Mouse (Mus musculus) regulatory T cell (primary cell): ENCODE data around the gene Epb41l5.

Experiments
- in situ Hi-C: fragments of 300-600 bp; cut with MboI, MseI; formaldehyde crosslinking; loops from one replicate; pipeline ENCODE4 v1.15.1; 2025; ENCODE audit warnings: high pct_unique_total_duplicates

Epb41l5 gene

GRCm38 (mm10) chr1:119596954-119597480, 51.8 kb downstream of the Epb41l5 start:
- in situ Hi-C loops, result no loop called here

DNA sequence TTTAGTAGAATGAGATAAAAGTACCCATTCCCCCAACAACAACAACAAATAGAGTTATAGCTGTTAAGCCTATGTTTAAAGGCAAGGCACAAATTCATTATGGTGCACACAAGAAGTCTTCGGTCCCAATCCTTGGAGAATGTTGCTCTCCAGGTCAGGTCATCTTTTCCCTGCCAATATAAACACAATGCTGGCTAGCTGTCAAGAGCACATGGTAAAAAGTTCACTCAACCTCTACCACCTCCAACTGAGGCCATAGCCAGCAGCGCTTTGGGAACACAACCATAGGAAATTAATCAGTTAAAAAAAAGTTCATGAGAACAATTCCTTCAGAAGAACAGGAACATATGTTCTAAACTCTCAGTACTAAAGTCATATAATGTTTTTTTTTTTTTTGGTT, 58.8 kb downstream of the Epb41l5 start:
- in situ Hi-C loops, result no loop called here

GRCm38 (mm10) chr1:119584974-119585373, 63.8 kb downstream of the Epb41l5 start:
- in situ Hi-C loops, result no loop called here

- in situ Hi-C loops, result no loop called here
Measured at GRCm38 (mm10) chr1:119570134-119570533, 78.7 kb downstream of the Epb41l5 start.

DNA sequence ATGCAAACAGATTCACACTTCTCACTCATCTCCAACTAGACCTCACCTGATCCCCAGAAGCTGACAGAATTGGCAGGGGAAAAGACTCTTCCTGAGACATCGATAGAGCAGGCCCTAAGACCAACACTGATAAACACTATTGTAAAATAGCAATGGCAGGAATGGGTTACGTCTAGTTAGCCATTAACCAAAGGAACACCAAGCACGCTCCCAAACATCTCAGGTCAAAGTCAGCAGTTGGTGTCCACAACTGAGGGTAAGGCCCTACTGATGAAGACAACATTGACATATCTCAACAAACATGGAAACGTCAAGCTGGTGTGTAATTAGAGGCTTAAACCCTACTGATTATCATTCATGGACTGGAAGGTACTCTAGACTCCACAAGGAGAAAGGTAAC, 83.3 kb downstream of the Epb41l5 start:
- in situ Hi-C loops, result no loop called here

DNA sequence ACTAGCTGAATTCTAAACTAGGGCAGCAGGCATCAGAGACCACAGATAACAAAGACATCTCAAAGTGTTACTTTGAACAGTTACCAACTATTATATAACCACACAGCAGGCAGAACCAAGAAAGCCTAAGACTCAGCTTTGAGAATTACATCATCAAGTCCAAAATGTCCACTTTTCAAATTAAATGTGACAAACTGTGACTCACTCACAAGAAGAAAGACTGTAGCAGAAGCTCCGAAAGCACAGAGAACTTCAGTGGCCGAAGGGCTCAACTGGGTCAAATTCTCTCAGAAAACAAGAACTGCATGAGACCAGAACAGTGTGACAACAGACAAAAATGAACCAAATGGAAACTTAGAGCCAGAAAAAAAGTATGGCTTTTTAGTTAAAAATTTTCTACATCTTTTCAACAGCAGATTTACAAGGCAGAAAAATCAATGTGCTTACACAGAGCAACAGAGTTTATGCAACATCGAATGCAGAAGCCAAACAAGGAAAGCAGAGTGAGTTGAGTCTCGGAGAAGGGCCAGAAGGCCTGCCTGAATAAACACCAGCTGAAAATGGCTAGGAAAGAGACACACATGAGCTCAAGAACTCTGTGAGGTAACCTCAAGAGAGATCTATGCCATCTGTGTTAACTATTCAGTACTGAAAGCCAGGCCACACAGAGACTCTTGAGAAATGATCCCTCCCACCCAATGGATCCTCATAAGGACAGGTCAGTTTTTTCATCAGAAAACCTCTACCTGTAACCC, 91.0 kb downstream of the Epb41l5 start:
- in situ Hi-C loops, result no loop called here

- in situ Hi-C loops, result no loop called here
Measured at GRCm38 (mm10) chr1:119555651-119556050, 93.1 kb downstream of the Epb41l5 start.

DNA sequence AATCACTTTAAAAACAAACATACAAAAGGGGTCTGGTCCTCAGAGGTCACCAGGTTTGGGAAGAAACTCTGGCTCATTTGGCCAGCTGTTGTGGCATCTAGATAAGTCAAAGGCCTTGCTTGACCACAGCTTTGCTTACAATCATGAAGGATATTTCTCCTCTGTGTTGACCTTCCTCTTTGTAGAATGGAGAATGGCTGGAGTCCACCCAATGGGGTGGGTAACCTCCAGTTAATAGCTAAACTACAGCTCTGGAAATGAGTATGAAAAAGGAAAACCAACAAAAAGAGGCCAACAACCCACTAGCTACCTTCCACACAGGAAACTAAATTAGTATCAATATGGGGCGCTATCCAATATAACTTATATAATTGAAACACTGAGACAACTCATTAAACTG, 97.1 kb downstream of the Epb41l5 start:
- in situ Hi-C loops, result no loop called here

DNA sequence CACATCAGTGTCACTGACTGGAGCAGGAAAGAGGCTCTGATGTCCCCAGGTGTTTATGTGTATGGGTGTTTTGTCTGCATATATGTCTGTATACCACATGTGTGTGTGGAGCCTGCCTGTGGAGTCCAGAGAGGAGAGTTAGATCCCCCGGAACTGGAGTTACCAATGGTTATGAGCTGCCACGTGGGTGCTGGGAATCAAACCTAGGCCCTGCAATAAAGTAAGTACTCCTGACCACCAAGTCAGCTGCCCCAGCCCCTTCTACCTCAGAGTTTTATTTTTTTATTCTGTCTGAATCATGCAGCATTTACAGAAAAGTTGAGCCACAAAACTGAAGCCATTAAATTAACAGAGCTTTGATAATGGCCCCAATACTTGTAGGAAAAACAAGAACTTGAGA, 98.7 kb downstream of the Epb41l5 start:
- in situ Hi-C loops, result no loop called here

GRCm38 (mm10) chr1:119549327-119549689, 99.5 kb downstream of the Epb41l5 start:
- in situ Hi-C loops, result loop anchor here (5.0 kb wide), 1 partner anchor 348 kb away; no protein-coding TSS in a partner anchor

DNA sequence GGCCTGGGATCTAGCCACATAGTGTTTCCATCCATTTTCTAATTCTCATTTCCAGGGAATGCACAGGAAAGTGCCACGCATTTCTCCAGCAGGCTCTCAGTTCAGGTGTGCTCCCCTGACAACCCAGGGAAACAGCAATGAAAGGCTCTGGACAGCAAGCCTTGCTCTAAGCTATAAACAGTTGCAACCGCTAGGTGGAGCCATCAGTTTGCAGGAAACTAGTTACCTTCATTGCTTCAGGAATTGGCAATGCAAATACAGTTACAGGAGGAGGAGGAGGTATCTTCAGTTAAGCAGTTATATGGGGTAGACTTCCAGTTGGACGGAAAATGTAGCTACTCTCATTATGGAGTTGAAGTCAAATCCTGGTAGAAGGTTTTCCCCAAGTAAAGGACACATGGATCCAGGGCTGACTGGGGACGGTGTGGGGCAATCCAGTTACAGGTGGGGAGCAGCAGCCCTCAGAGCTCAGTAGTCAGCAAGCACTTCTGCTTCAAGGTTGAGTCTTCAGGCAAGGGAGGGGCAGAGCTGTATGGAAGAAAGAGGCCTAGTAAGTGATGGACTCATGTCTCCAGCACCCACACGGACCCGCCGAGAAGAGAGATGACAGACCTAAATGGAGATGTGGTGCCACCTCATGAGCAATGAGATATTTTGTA, 100.0 kb downstream of the Epb41l5 start:
- in situ Hi-C loops, result loop anchor here (5.0 kb wide), 1 partner anchor 349 kb away; no protein-coding TSS in a partner anchor

DNA sequence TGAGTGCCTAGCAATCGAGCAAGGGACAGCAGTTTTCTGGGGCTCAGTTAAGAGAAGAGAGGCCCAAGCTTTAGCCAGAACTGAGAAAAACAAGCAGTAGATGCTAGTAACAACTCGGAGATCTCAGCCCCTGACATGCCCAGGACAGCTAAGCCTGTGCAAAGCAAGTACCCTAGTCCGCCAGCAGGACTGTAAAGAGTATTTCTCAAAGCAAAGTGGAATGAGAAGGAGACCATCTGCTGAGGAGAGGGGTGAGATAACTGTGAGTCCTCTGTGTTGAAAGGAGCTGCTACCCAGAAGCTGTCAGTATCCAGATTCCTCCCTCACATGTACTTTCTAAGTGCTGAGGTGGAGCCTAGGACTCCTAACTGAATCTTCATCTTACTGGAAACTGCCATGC, 102.3 kb downstream of the Epb41l5 start:
- in situ Hi-C loops, result loop anchor here (5.0 kb wide), 1 partner anchor 351 kb away; no protein-coding TSS in a partner anchor

GRCm38 (mm10) chr1:119545671-119546070, 103.1 kb downstream of the Epb41l5 start:
- in situ Hi-C loops, result loop anchor here (5.0 kb wide), 1 partner anchor 352 kb away; no protein-coding TSS in a partner anchor

DNA sequence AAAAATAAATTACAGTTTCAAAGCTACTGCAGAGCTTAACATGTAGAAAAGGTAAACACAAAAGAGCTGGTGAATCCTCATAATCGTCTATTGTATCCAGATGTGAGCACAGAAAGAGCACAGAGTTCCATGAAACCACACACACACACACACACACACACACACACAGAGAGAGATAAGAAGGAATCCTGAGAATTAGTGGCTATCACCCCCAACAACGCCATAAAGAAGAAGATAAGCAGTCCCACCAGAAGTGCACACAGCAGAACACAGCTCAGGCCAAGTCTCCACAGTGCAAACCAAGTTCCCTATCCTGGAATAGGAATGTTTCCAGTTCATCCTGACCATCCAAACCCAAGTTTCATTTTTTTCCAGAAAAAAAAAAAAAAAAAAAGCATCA, 103.6 kb downstream of the Epb41l5 start:
- in situ Hi-C loops, result loop anchor here (5.0 kb wide), 1 partner anchor 352 kb away; no protein-coding TSS in a partner anchor

- in situ Hi-C loops, result loop anchor here (5.0 kb wide), 1 partner anchor 353 kb away; no protein-coding TSS in a partner anchor
Measured at GRCm38 (mm10) chr1:119544611-119545155, 104.1 kb downstream of the Epb41l5 start.

GRCm38 (mm10) chr1:119543316-119543715, 105.5 kb downstream of the Epb41l5 start:
- in situ Hi-C loops, result no loop called here

GRCm38 (mm10) chr1:119541570-119541969, 107.2 kb downstream of the Epb41l5 start:
- in situ Hi-C loops, result no loop called here

- in situ Hi-C loops, result no loop called here
Measured at GRCm38 (mm10) chr1:119540836-119541557, 107.8 kb downstream of the Epb41l5 start.

GRCm38 (mm10) chr1:119539252-119539651, 109.5 kb downstream of the Epb41l5 start:
- in situ Hi-C loops, result no loop called here

- in situ Hi-C loops, result no loop called here
Measured at GRCm38 (mm10) chr1:119537651-119538050, 111.1 kb downstream of the Epb41l5 start.

- in situ Hi-C loops, result no loop called here
Measured at GRCm38 (mm10) chr1:119536122-119536521, 112.7 kb downstream of the Epb41l5 start.

DNA sequence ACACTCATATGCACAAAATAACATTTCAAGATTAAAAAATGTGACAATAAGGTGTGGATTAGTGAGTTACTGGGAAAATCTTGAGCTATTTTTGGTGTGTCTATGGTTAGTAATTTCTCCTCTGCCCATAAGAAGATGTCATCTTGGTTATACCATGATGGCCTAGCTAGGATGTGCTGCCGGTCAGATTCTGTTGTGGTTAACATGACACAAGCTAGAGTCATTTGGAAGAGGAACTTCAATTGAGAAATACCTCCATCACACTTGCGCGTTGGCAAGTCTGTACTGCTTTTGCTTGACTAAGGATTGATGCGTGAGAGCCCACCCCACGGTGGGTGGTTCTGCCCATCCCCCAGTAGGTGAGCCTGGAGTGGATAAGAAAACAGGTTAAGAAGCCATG, 114.5 kb downstream of the Epb41l5 start:
- in situ Hi-C loops, result no loop called here
